Mouse (Mus musculus): ENCODE data around the gene Scml4. TPM values are rescaled to one million over a fixed set of nuclear protein-coding genes. Genes with fewer than 3 reads are reported as not detected.
A peak's percentile ranks its signal among the peaks of the same experiment; 100 is the strongest.

Scml4 gene
- total RNA-seq (2018; cell fraction: chromatin; rRNA removed), result 1 to 10 TPM in 1 of 26 experiments, under 1 TPM in 5, not detected in 20; 0.29 to 2.5 (median 0.35) TPM
- total RNA-seq (2018; cell fraction: cytosol; rRNA removed), result under 1 TPM in 20 of 26 experiments, not detected in 6; 0.03 to 0.20 (median 0.07) TPM
- under 1 TPM in 9 of 26 experiments, not detected in 17; 0.17 to 0.51 (median 0.24) TPM for total RNA-seq (2018; cell fraction: nucleus; rRNA removed)
- polyA plus RNA-seq (2018), result not detected in 3 replicates

DNA sequence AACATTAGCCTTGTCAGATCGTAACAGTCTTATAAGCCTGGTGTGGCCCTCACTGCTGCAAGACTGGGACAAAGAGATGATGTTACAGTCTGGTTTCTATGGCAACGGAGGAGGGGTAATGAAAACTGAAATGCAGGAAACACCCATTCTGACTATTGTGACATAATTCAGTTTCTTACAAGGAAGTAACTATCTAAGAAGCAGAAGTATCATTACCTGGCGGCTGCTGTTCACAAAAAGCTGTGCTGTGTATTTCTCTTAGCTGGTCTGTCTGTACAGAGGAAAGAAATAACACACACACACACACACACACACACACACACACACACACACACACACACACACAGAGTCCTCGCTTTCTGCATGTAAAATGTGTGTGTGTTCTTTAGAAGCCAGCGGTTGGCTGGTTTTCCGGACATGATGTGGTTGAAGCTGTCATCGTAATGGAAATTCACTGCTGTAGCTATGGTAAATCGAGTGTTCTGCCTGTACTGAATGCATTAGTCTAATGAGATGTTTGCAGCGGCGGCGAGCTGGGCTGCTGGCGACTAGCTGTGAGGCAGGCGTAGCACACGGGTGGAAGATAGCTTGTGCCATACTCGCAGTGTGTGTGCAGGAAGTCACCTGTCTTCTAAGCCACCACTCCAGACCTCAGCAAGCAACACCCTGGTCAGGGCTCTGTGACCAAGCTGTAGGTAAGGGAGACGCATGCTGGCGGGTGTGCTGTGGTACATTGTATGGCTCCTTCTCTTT, at the start of gene Scml4:
Scml4 (plus strand) TSS at position 212 of the 753 bp plus-strand sequence.
- Histone ChIP-seq H3K4me3 (ENCODE audit: inconsistent target) (peak within 1 kb of the TSS; percentile 20; the same call in 1 of the 2 replicates), H3K27ac (no peak within 1 kb of the TSS)
- 7% methylated on average over 16 of the region's 17 CpGs for WGBS (ENCODE audit: missing documents)

DNA sequence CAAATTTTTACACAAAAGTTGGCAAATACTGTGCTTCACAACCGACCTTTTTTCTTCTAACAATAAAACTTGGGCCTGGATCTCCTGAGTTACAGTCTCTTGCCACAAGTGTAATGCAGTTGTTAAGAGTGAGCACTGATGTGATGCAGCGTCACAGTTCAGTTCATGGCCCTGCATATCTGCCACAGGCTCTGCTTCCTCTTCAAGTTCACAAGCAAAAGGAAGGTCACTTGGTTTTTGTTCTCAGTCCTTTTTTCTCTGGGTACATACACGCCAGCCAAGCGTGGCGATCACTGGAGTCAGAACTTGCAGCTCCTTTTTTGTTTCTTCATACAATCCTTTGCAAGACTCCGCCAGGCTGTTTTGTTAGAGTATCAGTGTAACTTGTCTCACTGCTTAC, 34.2 kb upstream of the Scml4 start:
- Histone ChIP-seq H3K36me3 (ENCODE audit: inconsistent target) (peaks cover 64% of the 10 kb centered on the region), H3K4me3 (ENCODE audit: inconsistent target) (no peak overlapping the region), H3K79me2 (ENCODE audit: inconsistent target) (no peaks in the 10 kb centered on the region), H3K27ac (no peak overlapping the region)
- WGBS (ENCODE audit: missing documents), result 85% methylated on average over 6 of the region's 6 CpGs

More for the DNA sequence above, at the start of gene Scml4:
- H3K79me2 ChIP-seq (ENCODE audit: inconsistent target), result no peaks in the 10 kb centered on the region
- no peaks in the 10 kb centered on the region for H3K36me3 ChIP-seq (ENCODE audit: inconsistent target)

DNA sequence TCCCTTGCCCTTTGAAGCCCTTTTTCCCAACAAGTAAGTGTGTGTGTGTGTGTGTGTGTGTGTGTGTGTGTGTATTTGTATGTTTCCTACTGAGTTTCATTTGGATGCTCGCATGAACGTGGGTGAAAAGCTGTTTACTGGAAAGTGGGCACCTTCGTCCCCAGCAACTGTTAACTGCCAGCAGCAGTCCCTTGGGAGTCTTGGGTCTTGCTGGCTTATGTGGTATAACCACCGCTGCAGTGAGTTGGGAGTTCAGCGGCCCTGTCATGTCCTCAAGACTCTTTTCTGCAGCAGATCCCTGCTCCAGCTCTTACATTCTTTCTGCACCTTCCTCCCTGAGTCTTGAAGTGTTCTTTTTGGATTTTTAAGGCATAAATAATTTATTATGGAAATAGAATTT, 33.0 kb upstream of the Scml4 start:
- 100% methylated on average over 5 of the region's 5 CpGs for WGBS (ENCODE audit: missing documents)
- H3K79me2 ChIP-seq (ENCODE audit: inconsistent target), result no peaks in the 10 kb centered on the region
- no peak overlapping the region for H3K27ac ChIP-seq
- H3K4me3 ChIP-seq (ENCODE audit: inconsistent target), result no peak overlapping the region
- H3K36me3 ChIP-seq (ENCODE audit: inconsistent target), result peaks cover 64% of the 10 kb centered on the region

DNA sequence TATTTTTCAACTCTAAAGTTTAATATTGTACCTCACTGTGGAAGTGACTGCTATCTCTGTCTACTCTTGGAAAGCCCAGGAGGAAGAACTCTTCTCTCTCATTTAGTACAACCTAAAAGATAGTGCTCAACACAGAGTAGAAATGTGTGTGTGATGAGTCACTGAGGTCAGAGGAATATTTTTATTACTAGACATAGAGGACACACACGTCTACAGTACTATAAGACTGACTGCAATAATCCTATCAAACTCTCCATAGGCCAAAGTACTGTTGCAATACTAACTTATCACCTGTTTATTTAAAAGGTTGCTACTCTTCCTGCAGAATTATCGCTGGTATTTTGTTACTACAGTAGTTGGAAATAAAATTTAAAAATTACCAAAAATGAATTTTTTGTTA, 30.2 kb upstream of the Scml4 start:
- Histone ChIP-seq H3K4me3 (ENCODE audit: inconsistent target) (no peak overlapping the region), H3K27ac (no peak overlapping the region), H3K36me3 (ENCODE audit: inconsistent target) (peaks cover 64% of the 10 kb centered on the region), H3K79me2 (ENCODE audit: inconsistent target) (no peaks in the 10 kb centered on the region)
- WGBS (ENCODE audit: missing documents), result 86% methylated on average over 2 of the region's 2 CpGs

DNA sequence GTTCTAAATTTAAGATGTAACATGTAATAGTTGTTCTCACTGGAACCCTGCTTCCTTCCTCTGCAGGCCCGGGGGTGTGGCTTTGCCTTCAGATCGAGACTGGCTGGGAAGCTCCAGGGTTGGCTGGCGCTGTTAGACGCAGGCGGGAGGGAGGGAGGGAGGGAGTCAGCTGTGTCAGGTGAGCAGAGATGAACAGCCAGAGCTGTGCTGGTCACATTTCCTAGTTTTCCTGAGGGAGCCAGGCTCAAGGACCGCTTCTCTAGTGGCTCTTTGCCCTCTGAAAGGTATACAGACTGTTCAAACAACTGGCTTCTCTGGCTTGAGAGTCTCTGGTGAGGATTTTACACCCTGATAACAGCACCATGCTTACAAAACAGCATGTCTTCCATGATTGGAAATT, 29.8 kb upstream of the Scml4 start:
- Histone ChIP-seq H3K27ac (no peak overlapping the region), H3K79me2 (ENCODE audit: inconsistent target) (no peaks in the 10 kb centered on the region), H3K36me3 (ENCODE audit: inconsistent target) (peaks cover 60% of the 10 kb centered on the region), H3K4me3 (ENCODE audit: inconsistent target) (no peak overlapping the region)
- 56% methylated on average over 6 of the region's 6 CpGs for WGBS (ENCODE audit: missing documents)

DNA sequence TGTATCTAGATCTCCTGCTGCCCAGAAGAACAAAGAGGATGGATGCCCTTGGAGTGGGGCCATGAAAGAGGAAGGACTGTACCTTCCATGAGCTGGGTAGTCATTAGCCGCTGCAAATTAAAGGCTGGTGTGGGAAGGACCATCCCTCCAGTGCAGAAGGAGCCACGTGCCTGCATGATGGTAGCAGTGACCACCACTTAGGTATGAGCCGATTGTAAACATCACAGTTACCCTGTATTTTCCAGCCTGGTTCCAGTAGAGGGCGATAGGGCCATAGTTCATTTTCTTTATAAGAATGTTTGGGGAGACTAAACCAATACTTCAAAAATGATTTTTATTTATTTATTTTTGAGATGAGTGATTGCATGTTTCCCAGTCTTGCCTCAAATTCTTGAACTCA, 27.5 kb upstream of the Scml4 start:
- H3K27ac ChIP-seq, result no peak overlapping the region
- no peaks in the 10 kb centered on the region for H3K79me2 ChIP-seq (ENCODE audit: inconsistent target)
- H3K4me3 ChIP-seq (ENCODE audit: inconsistent target), result no peak overlapping the region
- H3K36me3 ChIP-seq (ENCODE audit: inconsistent target), result peaks cover 43% of the 10 kb centered on the region
- WGBS (ENCODE audit: missing documents), result 77% methylated on average over 4 of the region's 4 CpGs

DNA sequence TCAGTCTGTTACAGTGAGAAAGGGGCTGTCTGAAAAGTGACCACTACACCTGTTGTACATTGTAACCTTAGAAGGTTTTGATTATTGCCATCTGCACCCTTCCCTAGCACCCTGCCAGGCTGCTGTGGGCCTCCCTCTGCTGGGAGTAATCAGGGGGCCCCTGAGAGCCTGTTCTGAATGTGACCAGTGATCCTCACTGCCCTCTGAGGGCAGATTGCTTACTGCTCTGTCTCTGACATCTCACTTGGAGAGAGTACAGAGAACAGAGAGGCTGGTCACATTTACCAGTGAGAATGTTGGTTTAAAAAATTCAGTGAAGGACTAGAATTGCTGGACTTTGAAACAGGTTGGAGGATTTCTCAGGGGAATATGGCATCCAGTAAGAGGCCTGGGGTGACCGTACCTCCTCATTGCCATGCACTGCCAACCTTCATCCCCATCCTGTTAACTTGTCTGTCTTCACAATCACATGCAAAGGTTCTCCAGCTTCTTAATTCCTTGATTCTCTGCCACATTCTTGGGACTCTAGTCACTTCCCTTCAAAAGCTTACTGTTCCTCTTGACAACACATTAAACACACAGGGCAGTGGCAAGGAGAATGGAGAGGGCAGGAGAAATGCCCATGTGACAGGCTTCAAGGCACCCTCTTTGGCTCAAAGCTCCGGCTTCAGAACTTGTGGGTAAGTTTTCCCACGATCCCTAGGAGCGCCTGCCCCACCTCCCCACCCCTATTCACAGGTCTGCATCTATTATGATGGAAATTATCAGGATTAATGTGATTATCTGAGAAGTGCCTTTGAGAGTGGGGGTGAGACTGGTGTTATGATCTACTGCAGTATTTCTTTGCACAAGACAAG, 26.1 kb upstream of the Scml4 start:
- 98% methylated on average over 4 of the region's 4 CpGs for WGBS (ENCODE audit: missing documents)
- Histone ChIP-seq H3K36me3 (ENCODE audit: inconsistent target) (peaks cover 30% of the 10 kb centered on the region), H3K27ac (no peak overlapping the region), H3K4me3 (ENCODE audit: inconsistent target) (no peak overlapping the region), H3K79me2 (ENCODE audit: inconsistent target) (no peaks in the 10 kb centered on the region)

DNA sequence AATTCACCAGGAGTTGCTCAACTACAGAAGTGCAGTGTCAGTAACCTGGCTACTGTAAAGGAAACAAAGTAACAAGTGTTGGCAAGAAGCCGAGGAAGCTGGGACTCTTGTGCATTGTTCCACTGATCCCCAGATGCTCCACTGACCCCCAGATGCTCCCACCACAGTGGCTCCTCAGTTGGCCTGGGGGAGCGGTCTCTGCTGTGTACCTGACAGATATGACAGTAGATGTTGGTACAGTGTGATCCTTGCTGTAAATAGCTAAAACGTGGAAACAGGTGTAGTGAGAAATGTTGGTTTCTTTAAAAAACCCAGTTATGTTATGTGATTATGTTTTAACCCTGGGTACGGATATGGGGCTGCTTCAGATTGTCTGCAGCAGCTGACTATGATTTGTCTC, 22.1 kb upstream of the Scml4 start:
- H3K36me3 ChIP-seq (ENCODE audit: inconsistent target), result 0 out of 2 replicates have a peak, but pooled peaks cover 5% of the 10 kb centered on the region
- WGBS (ENCODE audit: missing documents), result 92% methylated on average over 4 of the region's 4 CpGs
- no peaks in the 10 kb centered on the region for H3K79me2 ChIP-seq (ENCODE audit: inconsistent target)
- H3K27ac ChIP-seq, result no peak overlapping the region
- no peak overlapping the region for H3K4me3 ChIP-seq (ENCODE audit: inconsistent target)

DNA sequence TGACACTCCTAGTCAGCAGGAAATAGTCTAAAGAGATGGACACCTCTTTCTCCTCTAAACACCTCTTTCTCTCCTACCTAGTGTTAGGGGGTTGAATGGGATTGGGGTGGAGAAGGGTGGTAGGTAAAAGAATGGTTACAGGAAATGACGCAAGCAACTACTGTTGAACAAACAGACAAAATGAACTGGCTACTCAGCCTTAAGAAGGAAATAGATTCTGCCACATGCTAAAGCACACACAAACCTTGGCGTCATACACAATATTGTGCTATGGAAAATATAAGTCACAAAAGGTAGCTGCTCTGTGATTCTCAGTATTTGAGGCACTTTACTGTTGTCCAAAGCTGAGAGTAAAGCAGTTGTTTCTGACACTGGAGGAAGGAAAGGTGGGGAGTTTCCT, 21.4 kb upstream of the Scml4 start:
- Histone ChIP-seq H3K4me3 (ENCODE audit: inconsistent target) (no peak overlapping the region), H3K79me2 (ENCODE audit: inconsistent target) (no peaks in the 10 kb centered on the region), H3K36me3 (ENCODE audit: inconsistent target) (no peaks in the 10 kb centered on the region), H3K27ac (no peak overlapping the region)
- WGBS (ENCODE audit: missing documents), result 87% methylated on average over 2 of the region's 2 CpGs

DNA sequence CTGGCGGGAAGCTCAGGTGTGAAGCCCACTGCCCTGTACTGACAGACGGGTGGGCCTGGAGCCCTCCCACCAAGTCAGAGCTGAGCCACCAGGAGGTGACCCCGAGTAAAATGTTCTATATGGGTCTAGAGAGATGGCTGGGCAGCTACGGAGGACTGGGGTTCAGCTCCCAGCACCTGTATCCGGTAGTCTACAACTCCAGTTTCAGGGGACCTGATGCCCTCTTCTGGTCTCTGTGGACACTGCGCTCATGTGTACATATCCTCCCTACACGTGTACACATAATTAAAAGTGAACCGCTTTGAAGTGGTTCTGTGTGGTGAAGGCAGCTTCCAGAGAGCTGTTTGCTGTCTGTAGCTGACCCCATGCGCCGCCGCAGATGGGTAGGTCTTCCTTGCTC, 20.1 kb upstream of the Scml4 start:
- WGBS (ENCODE audit: missing documents), result 97% methylated on average over 11 of the region's 11 CpGs
- H3K79me2 ChIP-seq (ENCODE audit: inconsistent target), result no peaks in the 10 kb centered on the region
- H3K36me3 ChIP-seq (ENCODE audit: inconsistent target), result no peaks in the 10 kb centered on the region
- H3K27ac ChIP-seq, result no peak overlapping the region
- H3K4me3 ChIP-seq (ENCODE audit: inconsistent target), result no peak overlapping the region

DNA sequence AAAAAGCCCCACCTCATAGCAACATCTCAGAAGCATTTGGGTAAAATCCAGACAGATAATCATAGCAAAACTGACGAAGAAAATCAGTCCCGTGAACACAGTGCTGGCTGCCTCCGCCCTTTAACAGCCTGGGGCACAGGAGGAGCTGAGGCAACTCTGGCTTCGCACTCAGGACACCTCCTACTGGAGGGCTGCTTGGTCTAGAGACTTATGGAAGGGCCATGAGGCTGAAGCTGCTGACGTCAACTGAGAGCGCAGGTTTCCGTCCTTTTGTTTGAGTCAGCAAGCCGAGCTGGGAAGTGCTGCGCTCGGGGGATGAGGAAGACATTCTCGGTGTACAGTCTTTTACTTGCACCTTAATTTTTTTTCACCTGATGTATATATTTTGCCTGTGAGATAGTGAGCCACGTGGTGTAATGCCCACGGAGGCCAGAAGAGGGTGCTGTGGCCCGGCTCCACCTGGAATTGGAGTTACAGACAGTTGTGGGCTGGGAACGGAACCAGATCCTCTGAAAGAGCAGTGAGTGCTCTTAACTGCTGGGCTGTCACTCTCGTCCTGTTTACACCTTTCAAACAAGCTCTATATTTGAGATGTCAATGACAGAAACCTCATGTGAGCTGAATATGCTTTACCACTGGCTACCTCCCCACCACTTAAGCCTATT, 18.5 kb upstream of the Scml4 start:
- 83% methylated on average over 16 of the region's 16 CpGs for WGBS (ENCODE audit: missing documents)

DNA sequence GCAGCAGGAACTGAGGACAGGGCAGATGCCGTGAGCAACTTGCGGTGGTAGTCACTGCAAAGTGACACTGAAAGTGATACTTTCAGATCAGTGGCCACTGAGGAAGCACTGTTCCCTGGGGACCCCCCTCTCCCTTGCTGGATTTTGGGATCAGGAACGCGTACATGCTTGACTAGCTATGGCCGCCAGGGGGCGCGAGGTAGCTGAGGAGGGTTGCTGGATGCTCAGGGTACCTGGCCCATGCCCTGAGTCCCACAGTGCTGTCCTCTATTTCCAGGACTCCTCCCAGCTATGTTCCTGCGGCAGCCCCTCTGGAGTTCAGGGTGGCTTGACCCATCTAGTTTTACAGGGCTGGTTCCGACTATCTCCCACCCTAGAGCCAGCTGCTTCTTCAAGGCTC, 17.8 kb upstream of the Scml4 start:
- Histone ChIP-seq H3K4me3 (ENCODE audit: inconsistent target) (no peak overlapping the region), H3K27ac (no peak overlapping the region), H3K79me2 (ENCODE audit: inconsistent target) (no peaks in the 10 kb centered on the region), H3K36me3 (ENCODE audit: inconsistent target) (no peaks in the 10 kb centered on the region)
- 39% methylated on average over 6 of the region's 9 CpGs for WGBS (ENCODE audit: missing documents)

More for the DNA sequence above, 18.5 kb upstream of the Scml4 start:
- Histone ChIP-seq H3K4me3 (ENCODE audit: inconsistent target) (no peak overlapping the region), H3K27ac (no peak overlapping the region), H3K79me2 (ENCODE audit: inconsistent target) (no peaks in the 10 kb centered on the region), H3K36me3 (ENCODE audit: inconsistent target) (no peaks in the 10 kb centered on the region)

DNA sequence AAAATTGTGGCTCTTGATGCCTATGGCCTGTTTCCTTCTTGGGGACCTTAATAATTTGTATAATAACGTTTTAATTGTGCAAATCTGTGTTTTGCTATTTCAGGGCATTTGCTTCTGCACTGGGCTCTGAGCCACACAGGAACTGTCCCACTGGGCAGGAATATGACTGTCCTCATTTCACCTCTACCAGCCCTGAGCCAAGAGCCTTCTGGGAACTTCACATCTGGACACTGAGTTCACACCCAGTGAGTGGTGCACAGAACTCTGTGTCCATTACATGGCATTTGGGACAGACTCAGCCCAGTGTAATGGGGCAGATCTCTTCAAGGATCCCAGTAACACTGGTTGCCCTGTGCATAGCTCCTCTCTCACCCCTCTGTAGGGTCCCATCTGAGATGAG, 16.8 kb upstream of the Scml4 start:
- H3K36me3 ChIP-seq (ENCODE audit: inconsistent target), result no peaks in the 10 kb centered on the region
- no peaks in the 10 kb centered on the region for H3K79me2 ChIP-seq (ENCODE audit: inconsistent target)
- WGBS (ENCODE audit: missing documents), result 0% methylated on average over 1 of the region's 1 CpGs
- H3K27ac ChIP-seq, result no peak overlapping the region
- no peak overlapping the region for H3K4me3 ChIP-seq (ENCODE audit: inconsistent target)

DNA sequence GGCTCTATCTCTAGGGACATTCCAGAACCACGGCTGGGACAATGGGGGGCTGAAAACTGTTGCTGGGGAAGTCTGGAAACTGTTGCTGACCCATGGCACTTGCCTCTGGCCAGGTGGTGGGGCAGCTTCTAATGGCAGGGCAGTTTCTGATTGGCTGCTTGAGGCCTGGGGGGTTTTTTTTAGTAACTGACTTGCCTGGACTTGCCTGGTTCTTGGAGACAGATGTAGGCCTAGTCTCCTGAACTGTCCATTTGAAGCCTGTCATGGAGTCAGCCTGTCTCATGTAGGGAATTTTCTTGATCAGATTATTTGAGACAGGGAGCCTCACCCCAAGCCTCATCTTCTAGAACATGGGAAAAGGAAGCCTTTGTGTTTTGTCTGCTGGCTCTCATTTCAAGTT, 14.7 kb upstream of the Scml4 start:
- Histone ChIP-seq H3K36me3 (ENCODE audit: inconsistent target) (no peaks in the 10 kb centered on the region), H3K27ac (no peak overlapping the region), H3K79me2 (ENCODE audit: inconsistent target) (no peaks in the 10 kb centered on the region), H3K4me3 (ENCODE audit: inconsistent target) (no peak overlapping the region)
- 80% methylated on average over 1 of the region's 1 CpGs for WGBS (ENCODE audit: missing documents)
